Mouse (Mus musculus): ENCODE data around the gene Cldn7. TPM values are rescaled to one million over a fixed set of nuclear protein-coding genes. Genes with fewer than 3 reads are reported as not detected.

Gene Cldn7
- total RNA-seq, 2 experiments from 2014 or later = not detected

- no peak for ATAC-seq (ENCODE audit: poor library complexity, severe bottlenecking)
Observed at GRCm38 (mm10) chr11:69933066-69933465, 31.5 kb upstream of the Cldn7 start.

GRCm38 (mm10) chr11:69934169-69934568, 30.4 kb upstream of the Cldn7 start:
- ATAC-seq (ENCODE audit: poor library complexity, severe bottlenecking) = peak; percentile 66

GRCm38 (mm10) chr11:69934681-69935080, 29.9 kb upstream of the Cldn7 start:
- no peak for ATAC-seq (ENCODE audit: poor library complexity, severe bottlenecking)

- ATAC-seq (ENCODE audit: poor library complexity, severe bottlenecking) = peak; percentile 55
Observed at GRCm38 (mm10) chr11:69935137-69935879, 29.3 kb upstream of the Cldn7 start, which contains the start of gene Ybx2. TSS of gene Ybx2 (plus strand) at chr11:69935796.

- no peak for ATAC-seq (ENCODE audit: poor library complexity, severe bottlenecking)
Observed at GRCm38 (mm10) chr11:69936156-69936555, 28.4 kb upstream of the Cldn7 start.

GRCm38 (mm10) chr11:69936714-69937347, 27.7 kb upstream of the Cldn7 start:
- ATAC-seq (ENCODE audit: poor library complexity, severe bottlenecking) = no peak

- no peak for ATAC-seq (ENCODE audit: poor library complexity, severe bottlenecking)
Observed at GRCm38 (mm10) chr11:69937385-69937784, 27.2 kb upstream of the Cldn7 start.

GRCm38 (mm10) chr11:69937834-69938233, 26.7 kb upstream of the Cldn7 start:
- no peak for ATAC-seq (ENCODE audit: poor library complexity, severe bottlenecking)

- ATAC-seq (ENCODE audit: poor library complexity, severe bottlenecking) = no peak
Observed at GRCm38 (mm10) chr11:69938401-69938979, 26.1 kb upstream of the Cldn7 start.

GRCm38 (mm10) chr11:69939181-69939580, 25.4 kb upstream of the Cldn7 start:
- no peak for ATAC-seq (ENCODE audit: poor library complexity, severe bottlenecking)

- no peak for ATAC-seq (ENCODE audit: poor library complexity, severe bottlenecking)
Observed at GRCm38 (mm10) chr11:69939731-69940130, 24.8 kb upstream of the Cldn7 start.

GRCm38 (mm10) chr11:69940962-69941361, 23.6 kb upstream of the Cldn7 start:
- no peak for ATAC-seq (ENCODE audit: poor library complexity, severe bottlenecking)

- no peak for ATAC-seq (ENCODE audit: poor library complexity, severe bottlenecking)
Observed at GRCm38 (mm10) chr11:69945216-69945615, 19.4 kb upstream of the Cldn7 start.

- no peak for ATAC-seq (ENCODE audit: poor library complexity, severe bottlenecking)
Observed at GRCm38 (mm10) chr11:69945997-69946891, 18.3 kb upstream of the Cldn7 start.

- no peak for ATAC-seq (ENCODE audit: poor library complexity, severe bottlenecking)
Observed at GRCm38 (mm10) chr11:69947337-69948065, 17.1 kb upstream of the Cldn7 start.

- peak; percentile 88 for ATAC-seq (ENCODE audit: poor library complexity, severe bottlenecking)
Observed at GRCm38 (mm10) chr11:69948066-69948762, 16.4 kb upstream of the Cldn7 start, which contains the start of gene Slc2a4. TSS of gene Slc2a4 (minus strand) at chr11:69948188.

GRCm38 (mm10) chr11:69948763-69949150, 15.8 kb upstream of the Cldn7 start:
- peak; percentile 81 for ATAC-seq (ENCODE audit: poor library complexity, severe bottlenecking)

GRCm38 (mm10) chr11:69950807-69951459, 13.6 kb upstream of the Cldn7 start:
- ATAC-seq (ENCODE audit: poor library complexity, severe bottlenecking) = no peak

- ATAC-seq (ENCODE audit: poor library complexity, severe bottlenecking) = no peak
Observed at GRCm38 (mm10) chr11:69952274-69952673, 12.3 kb upstream of the Cldn7 start.

Measured in megakaryocyte, adult 5-6 weeks (primary cell).